13 mouse cellular contexts compared by ENCODE assay signal in the genomic region with DNA sequence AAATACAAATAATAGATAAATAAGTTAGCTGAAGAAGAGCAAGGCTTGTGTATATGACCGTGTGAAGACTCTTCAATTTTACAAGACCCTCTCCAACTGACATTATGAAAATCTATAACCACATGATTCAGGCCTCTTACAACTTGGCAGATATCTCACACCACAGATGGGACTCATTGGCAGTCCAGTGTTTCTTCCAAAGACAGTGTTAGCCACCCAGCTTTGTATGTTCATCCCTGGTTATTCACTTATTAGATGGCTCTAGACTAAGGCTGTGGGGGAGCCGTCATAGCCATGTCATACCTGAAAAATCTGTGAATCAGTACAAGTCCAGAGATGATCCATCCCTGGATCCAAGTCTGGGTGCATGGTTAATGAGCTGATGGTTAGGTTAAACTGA.
DNase-seq lines count a peak whose midpoint lies in the region.
"Had no signal": no experiment of that assay in that cellular context is flagged by ENCODE, and none has a peak within 500 bp of the region (broad histone marks: within the 10 kb centered on the region; RNA-seq: fewer than 3 reads in every experiment).

No protein-coding gene starts in this region.

- peak; percentile 50 to 54 for DNase-seq in cerebellum, postnatal 10 days
- no peak for DNase-seq in cerebellum, adult 18-20 months
- peak; percentile 25 to 60 for DNase-seq in cerebellum, postnatal 14 days
- no peak for DNase-seq in cerebellum, adult 9-11 months
- DNase-seq: adrenal gland, adult 2 months; adrenal gland, adult 8-10 months; adrenal gland, postnatal 10 days; adrenal gland, postnatal 14 days; adrenal gland, postnatal 25 days; adrenal gland, postnatal 36 days; B cell, adult 2 months; cerebellum, adult 11 months; cerebellum, adult 11-12 months had no signal

Comparison
In these comparisons a context has a peak if more than half of its experiments do, and no peak if none do; other contexts are left out.
1. DNase-seq: peak in cerebellum, postnatal 10 days (2 of 2) and cerebellum, postnatal 14 days (2 of 2); none in cerebellum, adult 18-20 months (0 of 2) and cerebellum, adult 9-11 months (single experiment).